Mouse (Mus musculus): ENCODE results near the gene Pla2r1. TPM values are rescaled to one million over a fixed set of nuclear protein-coding genes. Genes with fewer than 3 reads are reported as not detected.

Gene Pla2r1
- polyA plus RNA-seq, 1 experiment from 2014 or later: 2.1 TPM

DNA sequence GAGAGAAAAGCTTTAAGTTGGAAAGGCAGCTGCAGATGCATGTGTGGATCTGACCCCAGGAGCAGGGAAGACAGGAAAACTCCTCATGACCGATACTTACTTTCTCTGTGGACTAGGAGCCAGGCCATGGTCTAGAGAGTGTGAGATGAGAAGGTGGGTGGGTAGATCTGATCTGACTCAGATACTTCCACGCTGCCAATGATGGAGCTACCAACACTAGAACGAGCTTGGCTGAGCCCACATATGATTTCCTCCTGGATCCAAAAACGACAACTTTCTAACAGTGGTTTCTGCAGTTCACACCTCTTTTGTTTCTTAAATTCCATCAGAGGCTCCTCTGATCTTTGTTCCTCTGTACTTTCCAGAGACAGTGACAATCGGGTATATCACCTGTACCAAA, 151.4 kb downstream of the Pla2r1 start:
- Histone ChIP-seq H3K27ac (replicated peaks) (no peak overlapping the region), H3K4me1 (no peaks in the 10 kb centered on the region), H3K9ac (no peak overlapping the region), H3K27me3 (replicated peaks) (no peaks in the 10 kb centered on the region), H3K36me3 (no peaks in the 10 kb centered on the region), H3K4me2 (no peak overlapping the region), H3K4me3 (no peak overlapping the region), H3K9me3 (no peaks in the 10 kb centered on the region)
- ATAC-seq (ENCODE audit: extremely low read depth, insufficient number of reproducible peaks, low FRiP score, low TSS enrichment): no peak
- WGBS: 72% methylated on average over 5 of the region's 5 CpGs

DNA sequence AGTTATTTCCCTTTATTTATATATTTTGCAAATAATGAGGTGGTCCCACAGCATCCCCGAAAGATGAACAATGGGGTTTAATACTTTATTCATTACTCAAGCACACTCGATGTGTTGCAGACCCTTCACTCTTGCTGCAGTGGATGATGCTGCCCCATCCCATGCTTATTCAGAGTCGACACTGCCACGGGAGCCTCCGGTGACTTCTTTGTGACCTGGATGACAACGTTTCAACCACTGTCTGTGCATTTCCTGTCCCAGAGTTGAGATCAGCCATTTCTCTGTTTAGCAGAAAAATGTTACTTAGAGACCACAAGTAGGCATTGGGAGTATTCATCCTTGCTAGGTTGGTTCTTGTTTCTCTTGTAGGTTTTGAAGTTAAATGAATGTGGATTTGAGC, 159.3 kb downstream of the Pla2r1 start:
- H3K27me3 ChIP-seq (replicated peaks): no peaks in the 10 kb centered on the region
- H3K4me2 ChIP-seq: no peak overlapping the region
- H3K36me3 ChIP-seq: no peaks in the 10 kb centered on the region
- H3K27ac ChIP-seq (replicated peaks): no peak overlapping the region
- H3K4me1 ChIP-seq: peaks cover 6% of the 10 kb centered on the region; the same call in 1 of the 2 replicates
- H3K9me3 ChIP-seq: no peaks in the 10 kb centered on the region
- 55% methylated on average over 6 of the region's 6 CpGs for WGBS
- no peak overlapping the region for H3K9ac ChIP-seq
- ATAC-seq (ENCODE audit: extremely low read depth, insufficient number of reproducible peaks, low FRiP score, low TSS enrichment): no peak
- no peak overlapping the region for H3K4me3 ChIP-seq

DNA sequence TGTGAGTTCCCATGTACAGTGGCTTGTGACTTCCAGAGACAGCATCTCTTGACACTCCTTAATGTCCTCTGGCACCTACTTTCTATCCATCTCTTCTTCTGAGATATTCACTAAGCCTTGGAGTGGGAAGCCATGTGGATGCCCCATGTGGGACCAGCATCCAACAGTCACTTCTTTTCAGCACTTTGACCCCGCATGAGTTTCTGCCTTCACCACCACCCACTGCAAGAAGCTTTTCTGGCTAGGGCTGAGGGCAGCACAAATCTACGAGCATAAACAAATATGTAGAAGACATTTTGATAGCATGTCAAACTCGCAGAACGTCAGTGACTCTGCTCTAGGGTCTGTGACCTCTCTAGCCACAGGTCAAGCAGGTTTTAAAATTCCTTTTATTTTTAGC, 160.8 kb downstream of the Pla2r1 start:
- Histone ChIP-seq H3K9me3 (no peaks in the 10 kb centered on the region), H3K4me2 (no peak overlapping the region), H3K9ac (no peak overlapping the region), H3K36me3 (no peaks in the 10 kb centered on the region), H3K27me3 (replicated peaks) (no peaks in the 10 kb centered on the region), H3K4me3 (no peak overlapping the region), H3K4me1 (peaks cover 6% of the 10 kb centered on the region; the same call in 1 of the 2 replicates), H3K27ac (replicated peaks) (no peak overlapping the region)
- ATAC-seq (ENCODE audit: extremely low read depth, insufficient number of reproducible peaks, low FRiP score, low TSS enrichment): no peak
- WGBS: 55% methylated on average over 4 of the region's 4 CpGs

DNA sequence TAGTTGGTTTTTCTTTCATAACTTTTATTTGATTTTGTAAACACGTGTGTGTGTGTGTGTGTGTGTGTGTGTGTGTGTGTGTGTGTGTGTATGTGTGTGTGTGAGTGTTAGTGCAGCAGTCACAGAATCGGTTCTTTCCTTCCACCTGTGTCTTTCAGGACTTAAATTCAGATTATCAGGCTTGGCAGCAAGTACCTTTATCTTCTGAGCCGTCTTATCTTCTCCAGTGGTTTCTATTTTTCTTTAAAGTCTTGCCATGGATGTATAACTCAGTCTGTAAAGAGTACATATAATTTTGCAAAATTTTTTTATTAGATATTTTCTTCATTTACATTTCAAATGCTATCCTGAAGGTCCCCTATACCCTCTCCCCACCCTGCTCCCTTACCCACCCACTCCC, 165.7 kb downstream of the Pla2r1 start:
- ATAC-seq (ENCODE audit: extremely low read depth, insufficient number of reproducible peaks, low FRiP score, low TSS enrichment): no peak
- H3K9me3 ChIP-seq: no peaks in the 10 kb centered on the region
- H3K4me2 ChIP-seq: no peak overlapping the region
- 48% methylated on average over 3 of the region's 3 CpGs for WGBS
- H3K27me3 ChIP-seq (replicated peaks): 0 out of 2 replicates have a peak, but pooled peaks cover 3% of the 10 kb centered on the region
- H3K4me3 ChIP-seq: no peak overlapping the region
- no peaks in the 10 kb centered on the region for H3K36me3 ChIP-seq
- H3K27ac ChIP-seq (replicated peaks): no peak overlapping the region
- no peak overlapping the region for H3K9ac ChIP-seq
- H3K4me1 ChIP-seq: peaks cover 16% of the 10 kb centered on the region

DNA sequence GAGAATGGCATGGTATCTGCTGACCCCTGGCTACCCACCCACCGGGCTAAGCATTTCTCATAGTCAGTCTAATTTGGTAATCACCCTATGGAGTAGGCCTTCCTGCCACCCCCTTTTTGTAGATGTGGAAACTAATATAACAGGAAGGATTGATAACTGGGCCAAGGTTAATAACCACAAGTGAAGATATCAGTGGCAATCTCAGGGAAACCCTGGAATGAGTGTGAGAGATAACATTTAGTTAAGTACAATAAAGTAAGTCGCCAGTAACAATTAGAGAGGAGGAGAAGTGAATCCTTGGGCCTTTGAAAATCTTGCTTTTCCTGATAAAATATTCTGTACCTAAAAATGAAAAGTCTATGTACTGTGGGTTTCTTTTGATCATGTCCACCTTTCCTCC, 166.3 kb downstream of the Pla2r1 start:
- H3K9me3 ChIP-seq: no peaks in the 10 kb centered on the region

DNA sequence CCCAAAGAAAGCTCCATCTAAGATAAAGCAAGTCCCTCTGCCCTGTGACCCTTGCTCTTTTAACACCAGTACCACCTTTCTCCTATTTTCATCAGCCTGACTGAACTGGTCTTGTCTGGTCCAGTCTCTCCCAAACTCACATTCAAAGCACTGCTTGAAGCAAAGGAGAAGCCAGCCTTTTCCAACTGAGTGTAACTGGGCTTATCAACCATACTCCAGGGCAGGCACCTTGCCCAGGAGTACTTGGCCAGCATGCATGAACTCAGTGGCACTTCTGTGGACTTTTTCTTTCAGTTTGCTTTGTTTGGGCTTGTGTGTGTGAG, 168.4 kb downstream of the Pla2r1 start:
- no peaks in the 10 kb centered on the region for H3K36me3 ChIP-seq
- H3K4me3 ChIP-seq: no peak overlapping the region
- no peak overlapping the region for H3K27ac ChIP-seq (replicated peaks)
- H3K4me1 ChIP-seq: peaks cover 11% of the 10 kb centered on the region
- H3K27me3 ChIP-seq (replicated peaks): 0 out of 2 replicates have a peak, but pooled peaks cover 3% of the 10 kb centered on the region
- no peaks in the 10 kb centered on the region for H3K9me3 ChIP-seq
- H3K4me2 ChIP-seq: no peak overlapping the region
- ATAC-seq (ENCODE audit: extremely low read depth, insufficient number of reproducible peaks, low FRiP score, low TSS enrichment): no peak
- H3K9ac ChIP-seq: no peak overlapping the region

More for the DNA sequence above, 166.3 kb downstream of the Pla2r1 start:
- Histone ChIP-seq H3K4me2 (no peak overlapping the region), H3K27me3 (replicated peaks) (0 out of 2 replicates have a peak, but pooled peaks cover 3% of the 10 kb centered on the region), H3K36me3 (no peaks in the 10 kb centered on the region), H3K9ac (no peak overlapping the region), H3K4me3 (no peak overlapping the region), H3K27ac (replicated peaks) (no peak overlapping the region), H3K4me1 (peaks cover 17% of the 10 kb centered on the region)
- WGBS: 70% methylated on average over 2 of the region's 2 CpGs
- ATAC-seq (ENCODE audit: extremely low read depth, insufficient number of reproducible peaks, low FRiP score, low TSS enrichment): no peak

DNA sequence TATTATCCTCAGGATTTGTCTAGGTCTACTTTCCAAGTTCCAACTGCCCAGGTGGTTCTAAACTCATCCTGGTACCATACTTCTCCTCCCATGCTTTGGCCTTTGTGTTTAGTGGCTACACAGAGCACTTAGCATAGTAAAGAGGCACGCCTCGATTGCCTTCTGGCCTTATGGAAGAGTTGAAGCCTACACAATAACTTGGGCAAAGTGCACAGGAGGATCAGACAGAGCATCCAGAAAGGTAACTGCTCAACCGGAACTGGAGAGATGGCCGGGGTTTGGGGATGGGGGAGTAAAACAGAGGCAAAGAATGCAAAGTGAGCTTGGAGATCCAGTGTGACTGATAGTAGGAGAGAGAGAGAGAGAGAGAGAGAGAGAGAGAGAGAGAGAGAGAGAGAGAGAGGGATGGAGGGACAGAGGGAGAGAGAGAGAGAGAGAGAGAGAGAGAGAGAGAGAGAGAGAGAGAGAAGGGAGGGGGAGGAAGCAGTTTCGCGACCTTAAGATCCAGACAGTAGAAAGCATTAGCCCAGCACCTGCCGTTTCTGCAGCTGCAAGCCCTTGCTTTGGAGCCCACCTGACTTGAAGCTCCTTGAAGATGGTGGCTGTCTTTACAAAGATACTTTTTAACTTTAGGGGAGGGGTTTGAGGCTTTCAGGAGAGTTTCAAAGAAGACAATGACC, 168.9 kb downstream of the Pla2r1 start:
- Histone ChIP-seq H3K9ac (no peak overlapping the region), H3K9me3 (no peaks in the 10 kb centered on the region), H3K4me1 (peaks cover 11% of the 10 kb centered on the region), H3K36me3 (no peaks in the 10 kb centered on the region), H3K27me3 (replicated peaks) (0 out of 2 replicates have a peak, but pooled peaks cover 3% of the 10 kb centered on the region), H3K27ac (replicated peaks) (no peak overlapping the region), H3K4me2 (no peak overlapping the region), H3K4me3 (no peak overlapping the region)
- ATAC-seq (ENCODE audit: extremely low read depth, insufficient number of reproducible peaks, low FRiP score, low TSS enrichment): no peak
- 49% methylated on average over 7 of the region's 7 CpGs for WGBS

DNA sequence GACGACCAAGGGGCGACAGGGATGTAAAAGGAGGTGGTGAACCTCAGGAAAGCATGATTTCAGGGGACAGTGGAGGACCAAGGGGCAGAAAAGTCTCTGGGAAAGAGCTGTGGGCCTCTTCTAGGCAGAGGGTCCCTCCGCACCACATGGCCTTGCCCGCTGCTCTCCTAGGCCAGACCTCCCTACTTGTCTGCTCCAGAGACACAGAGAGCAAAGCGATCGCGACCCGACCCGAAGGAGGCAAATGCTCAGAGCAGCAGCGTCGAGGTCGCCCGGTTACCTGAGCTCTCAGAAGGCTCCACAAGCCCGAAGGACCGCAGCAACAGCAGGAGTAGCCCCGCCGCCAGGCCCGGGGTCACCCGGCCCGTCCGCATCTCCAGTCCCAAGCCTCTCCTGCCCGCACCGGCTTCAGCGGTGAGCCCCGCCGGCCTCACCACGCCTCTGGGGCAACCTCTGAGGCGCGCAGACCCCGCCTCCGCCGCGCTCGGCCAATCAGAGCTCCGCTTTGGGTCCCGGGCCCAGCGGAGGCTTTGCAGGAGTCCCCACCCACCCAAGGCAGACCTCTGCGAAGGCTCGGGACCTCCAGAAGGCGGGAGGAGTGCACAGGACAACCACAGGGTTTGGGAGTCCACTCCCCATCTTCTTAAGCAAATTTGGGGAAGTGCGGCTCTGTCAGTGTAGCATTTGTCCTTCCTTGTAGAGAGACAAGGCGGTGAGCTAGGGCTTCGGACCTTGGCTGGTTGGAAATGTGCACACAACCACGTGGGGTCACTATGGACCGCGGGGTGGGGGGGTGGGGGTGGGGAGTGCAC, 170.0 kb downstream of the Pla2r1 start, which contains the start of gene Ly75:
TSS of gene Ly75 (minus strand) at position 446 of the 812 bp plus-strand sequence.
- Histone ChIP-seq H3K9ac (peak within 1 kb of the TSS; percentile 74), H3K4me1 (peaks cover 11% of the 10 kb centered on the region), H3K36me3 (no peaks in the 10 kb centered on the region), H3K4me2 (peak within 1 kb of the TSS; percentile 83), H3K27me3 (replicated peaks) (0 out of 2 replicates have a peak, but pooled peaks cover 3% of the 10 kb centered on the region), H3K4me3 (peak within 1 kb of the TSS; percentile 61), H3K9me3 (no peaks in the 10 kb centered on the region), H3K27ac (replicated peaks) (no peak within 1 kb of the TSS)
- WGBS: 1% methylated on average over 46 of the region's 46 CpGs
- peak; percentile 85 for ATAC-seq (ENCODE audit: extremely low read depth, insufficient number of reproducible peaks, low FRiP score, low TSS enrichment)

DNA sequence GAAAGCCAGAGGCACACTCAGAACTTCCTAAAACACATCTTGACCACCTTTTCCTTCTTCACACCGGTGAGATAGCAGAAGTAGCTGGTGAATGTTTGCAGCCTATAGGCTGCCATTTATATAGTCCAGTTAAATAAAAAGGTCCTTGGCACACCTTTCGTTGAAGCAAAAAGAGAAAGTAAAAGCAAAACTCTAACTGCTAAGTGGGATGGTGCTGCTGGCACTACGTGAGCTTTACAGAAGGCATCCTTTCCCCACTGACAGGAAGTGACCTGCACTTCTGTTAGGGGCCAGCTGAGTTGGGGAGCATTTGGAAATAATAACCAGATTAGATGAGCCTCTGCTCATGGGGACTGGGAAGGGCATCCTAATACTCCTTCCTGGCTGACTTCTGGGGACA, 170.8 kb downstream of the Pla2r1 start:
- H3K4me2 ChIP-seq: peak overlapping the region; percentile 83
- no peak overlapping the region for H3K27ac ChIP-seq (replicated peaks)
- peaks cover 11% of the 10 kb centered on the region for H3K4me1 ChIP-seq
- WGBS: 71% methylated on average over 3 of the region's 3 CpGs
- peak overlapping the region; percentile 61 for H3K4me3 ChIP-seq
- H3K27me3 ChIP-seq (replicated peaks): 0 out of 2 replicates have a peak, but pooled peaks cover 3% of the 10 kb centered on the region
- no peak for ATAC-seq (ENCODE audit: extremely low read depth, insufficient number of reproducible peaks, low FRiP score, low TSS enrichment)
- H3K9ac ChIP-seq: peak overlapping the region; percentile 74; the same call in 1 of the 2 replicates
- no peaks in the 10 kb centered on the region for H3K36me3 ChIP-seq
- no peaks in the 10 kb centered on the region for H3K9me3 ChIP-seq

DNA sequence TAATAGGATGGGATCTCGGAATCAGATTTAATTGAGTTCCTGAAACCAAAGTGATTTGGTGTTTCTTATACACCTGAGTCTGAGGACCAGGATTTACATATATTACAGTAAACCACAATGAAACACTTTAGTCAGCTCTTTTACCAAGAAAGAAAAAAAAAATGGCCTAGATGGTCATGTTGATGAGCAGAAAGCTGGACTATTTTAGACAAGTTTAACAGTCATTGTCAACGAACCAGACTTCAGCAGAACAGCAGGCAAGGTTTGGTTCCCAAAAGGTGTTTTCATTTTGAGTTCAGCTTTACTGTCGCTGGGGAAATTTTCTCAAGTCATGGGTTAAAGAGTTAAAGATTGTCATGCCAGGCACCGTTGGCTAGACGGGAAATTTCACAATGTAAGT, 175.8 kb downstream of the Pla2r1 start:
- H3K9ac ChIP-seq: no peak overlapping the region
- no peaks in the 10 kb centered on the region for H3K36me3 ChIP-seq
- H3K4me3 ChIP-seq: no peak overlapping the region
- 78% methylated on average over 5 of the region's 5 CpGs for WGBS
- H3K9me3 ChIP-seq: no peaks in the 10 kb centered on the region
- H3K27ac ChIP-seq (replicated peaks): no peak overlapping the region
- no peaks in the 10 kb centered on the region for H3K27me3 ChIP-seq (replicated peaks)
- H3K4me1 ChIP-seq: peaks cover under 1% of the 10 kb centered on the region; the same call in 1 of the 2 replicates
- ATAC-seq (ENCODE audit: extremely low read depth, insufficient number of reproducible peaks, low FRiP score, low TSS enrichment): no peak
- H3K4me2 ChIP-seq: no peak overlapping the region

DNA sequence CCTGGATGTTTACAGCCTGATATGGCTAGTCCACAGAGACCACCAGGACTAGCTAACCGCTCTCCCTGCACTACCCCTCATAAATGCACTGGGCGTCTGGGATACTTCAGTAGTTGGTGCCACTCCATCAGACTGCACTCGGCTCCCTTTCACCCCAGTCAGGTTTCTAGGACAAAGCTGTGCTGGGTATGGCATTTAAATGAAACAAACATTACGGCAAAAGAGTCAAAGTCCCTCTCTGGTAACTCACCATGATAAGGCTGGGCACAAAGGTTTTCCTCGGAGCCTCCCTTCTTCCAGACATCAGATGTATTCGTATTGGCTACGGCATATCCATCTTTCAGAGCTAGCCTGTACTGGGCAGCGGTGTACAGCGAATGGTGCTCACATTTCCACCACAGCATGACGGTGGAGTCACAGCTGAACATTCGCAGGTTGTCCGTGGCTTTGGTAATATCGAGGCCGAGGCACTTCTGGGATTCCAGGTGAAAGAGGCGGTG, 177.4 kb downstream of the Pla2r1 start:
- H3K9me3 ChIP-seq: no peaks in the 10 kb centered on the region
- no peaks in the 10 kb centered on the region for H3K36me3 ChIP-seq
- 87% methylated on average over 15 of the region's 15 CpGs for WGBS
- no peak for ATAC-seq (ENCODE audit: extremely low read depth, insufficient number of reproducible peaks, low FRiP score, low TSS enrichment)
- no peak overlapping the region for H3K4me2 ChIP-seq
- H3K4me3 ChIP-seq: no peak overlapping the region
- H3K4me1 ChIP-seq: no peaks in the 10 kb centered on the region
- H3K27me3 ChIP-seq (replicated peaks): no peaks in the 10 kb centered on the region
- no peak overlapping the region for H3K9ac ChIP-seq
- no peak overlapping the region for H3K27ac ChIP-seq (replicated peaks)

Data from heart, embryonic 13.5 days (tissue).